Mouse (Mus musculus): ENCODE data around the gene Zbtb41.

Zbtb41 gene

GRCm38 (mm10) chr1:139465936-139466335 lies 43.8 kb downstream of the Zbtb41 start:
- intact Hi-C loops (cut with DNase I), result no loop called here

GRCm38 (mm10) chr1:139478898-139479297 lies 56.8 kb downstream of the Zbtb41 start:
- intact Hi-C loops (cut with DNase I), result no loop called here

- intact Hi-C loops (cut with DNase I), result no loop called here
These were observed 58.2 kb downstream of the Zbtb41 start for GRCm38 (mm10) chr1:139480246-139480645.

GRCm38 (mm10) chr1:139481146-139481545 lies 59.1 kb downstream of the Zbtb41 start:
- intact Hi-C loops (cut with DNase I), result no loop called here

- intact Hi-C loops (cut with DNase I), result no loop called here
These were observed 72.5 kb downstream of the Zbtb41 start for GRCm38 (mm10) chr1:139494630-139495029.

GRCm38 (mm10) chr1:139495408-139495807 lies 73.3 kb downstream of the Zbtb41 start:
- intact Hi-C loops (cut with DNase I), result no loop called here

- intact Hi-C loops (cut with DNase I), result no loop called here
These were observed 74.1 kb downstream of the Zbtb41 start for GRCm38 (mm10) chr1:139496212-139496611.

GRCm38 (mm10) chr1:139499751-139500150 lies 77.7 kb downstream of the Zbtb41 start:
- intact Hi-C loops (cut with DNase I), result no loop called here

- intact Hi-C loops (cut with DNase I), result no loop called here
These were observed 79.2 kb downstream of the Zbtb41 start, which contains the start of gene F13b for GRCm38 (mm10) chr1:139501258-139501752. F13b (plus strand) TSS chr1:139501702.

All from adrenal gland (tissue).